In the genomic region with DNA sequence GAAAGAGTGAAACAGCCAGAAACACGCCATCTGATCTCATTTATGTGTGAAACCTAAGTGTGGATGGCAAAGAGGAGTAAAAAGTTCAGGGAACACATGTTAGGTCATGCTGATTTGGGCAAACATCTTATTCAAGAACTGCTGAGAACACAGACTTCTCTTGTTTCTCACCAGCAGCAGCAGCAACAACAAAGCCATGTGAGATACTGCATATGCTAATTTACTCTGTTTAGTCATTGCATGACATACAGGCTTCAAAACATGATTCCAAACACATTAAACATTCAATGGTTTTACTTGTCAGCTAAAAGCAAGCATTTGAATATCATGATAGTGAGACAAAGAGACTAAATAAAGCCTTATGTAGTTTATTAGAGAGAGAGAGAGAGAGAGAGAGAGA, we compare ENCODE assay signal across 30 mouse cellular contexts.
A peak's percentile ranks its signal among the peaks of the same experiment; 100 is the strongest.
DNase-seq lines count a peak whose midpoint lies in the region; ATAC-seq and TF ChIP-seq lines count a peak whose summit lies in the region.
"Had no signal": no experiment of that assay in that cellular context is flagged by ENCODE, and none has a peak within 500 bp of the region (broad histone marks: within the 10 kb centered on the region; RNA-seq: fewer than 3 reads in every experiment).

No protein-coding gene starts in this region.

- H3K27ac ChIP-seq in forebrain, embryonic 16.5 days (ENCODE audit: low read length): no peak overlapping the region
- no peak overlapping the region for H3K27ac ChIP-seq in forebrain, embryonic 15.5 days (replicated peaks)
- H3K27ac ChIP-seq: embryonic facial prominence, embryonic 13.5 days; heart, adult 2 months; heart, embryonic 10.5 days; heart, embryonic 13.5 days; hindbrain, embryonic 12.5 days; intestine, embryonic 15.5 days; kidney, embryonic 15.5 days had no signal

- no peak for TF ChIP-seq CTCF in brain, embryonic 14.5 days (IDR thresholded peaks at IDR 0.05; ENCODE audit: borderline replicate concordance, extremely low read depth, insufficient read depth, insufficient read length)

- H3K4me1 ChIP-seq in forebrain, embryonic 16.5 days (replicated peaks; ENCODE audit: control insufficient read depth, insufficient read depth, low read length): 0 out of 2 replicates have a peak, but pooled peaks cover 2% of the 10 kb centered on the region
- peaks cover 2% of the 10 kb centered on the region; the same call in 1 of the 2 replicates for H3K4me1 ChIP-seq in forebrain, embryonic 15.5 days
- H3K4me1 ChIP-seq: heart, embryonic 10.5 days; heart, embryonic 13.5 days; intestine, embryonic 15.5 days; kidney, embryonic 15.5 days had no signal

- no peaks in the 10 kb centered on the region for H3K36me3 ChIP-seq in forebrain, embryonic 16.5 days (ENCODE audit: control insufficient read depth, insufficient read depth)
- no peaks in the 10 kb centered on the region for H3K36me3 ChIP-seq in forebrain, embryonic 15.5 days
- H3K36me3 ChIP-seq: embryonic facial prominence, embryonic 13.5 days; G1E; heart, embryonic 10.5 days; heart, embryonic 13.5 days; hindbrain, embryonic 12.5 days; intestine, embryonic 15.5 days; kidney, embryonic 15.5 days had no signal

- H3K4me3 ChIP-seq in forebrain, embryonic 16.5 days (replicated peaks; ENCODE audit: low read length): no peak overlapping the region
- H3K4me3 ChIP-seq in forebrain, embryonic 15.5 days: no peak overlapping the region
- H3K4me3 ChIP-seq: embryonic facial prominence, embryonic 13.5 days; heart, adult 2 months; heart, embryonic 10.5 days; heart, embryonic 13.5 days; hindbrain, embryonic 12.5 days; intestine, embryonic 15.5 days; kidney, embryonic 15.5 days had no signal

- WGBS in forebrain, embryonic 16.5 days: 48% methylated on average over 1 of the region's 1 CpGs
- 64% methylated on average over 1 of the region's 1 CpGs for WGBS in forebrain, embryonic 15.5 days

- no peaks in the 10 kb centered on the region for H3K9me3 ChIP-seq in forebrain, embryonic 16.5 days (ENCODE audit: control insufficient read depth, low read length)
- H3K9me3 ChIP-seq in forebrain, embryonic 15.5 days: no peaks in the 10 kb centered on the region
- H3K9me3 ChIP-seq: embryonic facial prominence, embryonic 13.5 days; G1E; heart, embryonic 10.5 days; heart, embryonic 13.5 days; hindbrain, embryonic 12.5 days; intestine, embryonic 15.5 days; kidney, embryonic 15.5 days had no signal

- no peak overlapping the region for H3K4me2 ChIP-seq in forebrain, embryonic 16.5 days (ENCODE audit: low read length)
- no peak overlapping the region for H3K4me2 ChIP-seq in forebrain, embryonic 15.5 days (replicated peaks)
- H3K4me2 ChIP-seq: embryonic facial prominence, embryonic 13.5 days; heart, embryonic 13.5 days; hindbrain, embryonic 12.5 days; intestine, embryonic 15.5 days; kidney, embryonic 15.5 days had no signal

- ATAC-seq in forebrain, embryonic 16.5 days: peak; percentile 59; the same call in 1 of the 2 replicates
- ATAC-seq in forebrain, embryonic 15.5 days (replicated peaks): no peak; the same call in 1 of the 2 replicates
- ATAC-seq: hindbrain, embryonic 16.5 days; intestine, embryonic 15.5 days; Patski had no signal

- no peak for TF ChIP-seq POLR2A in brain, embryonic 14.5 days (IDR thresholded peaks at IDR 0.05; ENCODE audit: borderline replicate concordance, extremely low read depth, insufficient read depth, insufficient read length, poor library complexity, severe bottlenecking)

- no peak overlapping the region for H3K9ac ChIP-seq in forebrain, embryonic 16.5 days (replicated peaks; ENCODE audit: low read depth, low read length)
- H3K9ac ChIP-seq in forebrain, embryonic 15.5 days (replicated peaks): no peak overlapping the region
- H3K9ac ChIP-seq: embryonic facial prominence, embryonic 13.5 days; heart, embryonic 13.5 days; hindbrain, embryonic 12.5 days; intestine, embryonic 15.5 days; kidney, embryonic 15.5 days had no signal

- DNase-seq in embryo, embryonic 11 days: peak; percentile 19
- DNase-seq in embryo, embryonic 9.5 days (ENCODE audit: extremely low spot score): no peak
- peak; percentile 15 for DNase-seq in brain, embryonic 14.5 days (ENCODE audit: low read depth)
- DNase-seq in left cerebral cortex, adult 9 months (ENCODE audit: low spot score in 2 of 2): no peak
- DNase-seq: adrenal gland, postnatal 10 days; adrenal gland, postnatal 36 days; B cell, adult 2 months; cerebellum, adult 11 months; cerebellum, adult 2 months; cerebellum, postnatal 10 days; cerebellum, postnatal 36 days; gastrocnemius, postnatal 10 days; gastrocnemius, postnatal 36 days; heart, adult 2 months; heart, postnatal 14 days; heart, postnatal 4 days; kidney, adult 11 months; kidney, adult 8-10 months had no signal

- H3K27me3 ChIP-seq in forebrain, embryonic 16.5 days (replicated peaks; ENCODE audit: control insufficient read depth, insufficient read depth, low read length): no peaks in the 10 kb centered on the region
- no peaks in the 10 kb centered on the region for H3K27me3 ChIP-seq in forebrain, embryonic 15.5 days
- H3K27me3 ChIP-seq: CH12.LX; embryonic facial prominence, embryonic 13.5 days; heart, embryonic 13.5 days; hindbrain, embryonic 12.5 days; intestine, embryonic 15.5 days; kidney, embryonic 15.5 days; Patski had no signal

Comparison
In these comparisons a context has a peak if more than half of its experiments do, and no peak if none do; other contexts are left out.
1. DNase-seq: peak in embryo, embryonic 11 days (single experiment) and brain, embryonic 14.5 days (single experiment); none in embryo, embryonic 9.5 days (single experiment) and left cerebral cortex, adult 9 months (0 of 2).